Mouse (Mus musculus): ENCODE results near the gene Gm21962. TPM values are rescaled to one million over a fixed set of nuclear protein-coding genes. Genes with fewer than 3 reads are reported as not detected.
"Not testable (repeated sequence)": the region's sequence is repeated elsewhere in the genome, so short reads cannot be mapped to it uniquely, and the experiment has no call there.

Gene Gm21962
- polyA plus RNA-seq (2015; fragmentation: Nextera tagmentation; extraction: Ambion mirVana) = not detected in 2 replicates

GRCm38 (mm10) chr3:137671224-137671623 is at the start of gene Gm21962:
Gene Gm21962 (plus strand): TSS chr3:137671524.
- not testable (repeated sequence) for H3K9me3 ChIP-seq; H3K27me3 ChIP-seq; H3K27ac ChIP-seq; H3K4me3 ChIP-seq; H3K4me1 ChIP-seq; H3K9ac ChIP-seq; ATAC-seq (ENCODE audit: low FRiP score, low read depth); H3K4me2 ChIP-seq (replicated peaks); H3K36me3 ChIP-seq
- WGBS = no CpG with 5 or more reads among the region's 3 CpGs

DNA sequence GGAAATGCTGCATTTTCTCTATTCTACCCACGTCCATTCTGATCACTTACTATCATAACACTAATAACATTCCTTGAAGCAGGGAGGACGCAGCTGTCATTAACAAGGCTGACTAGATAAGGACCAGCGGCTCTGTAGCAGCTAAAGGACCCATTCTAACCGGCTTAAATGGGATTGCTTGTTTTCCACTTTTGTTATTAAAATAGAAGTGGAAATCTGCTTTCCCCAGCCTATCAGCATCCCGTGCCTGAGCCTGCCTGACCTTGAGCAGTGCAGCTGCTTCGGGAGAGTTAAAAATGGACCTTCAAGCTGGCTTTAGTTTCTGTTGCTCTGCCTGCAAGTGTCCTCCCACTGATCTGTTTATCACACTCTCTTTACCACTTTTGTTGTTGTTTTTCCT is 49.2 kb upstream of the Gm21962 start:
- Histone ChIP-seq H3K4me2 (replicated peaks) (no peak overlapping the region), H3K27me3 (peaks cover 24% of the 10 kb centered on the region), H3K36me3 (no peaks in the 10 kb centered on the region), H3K4me1 (peaks cover 11% of the 10 kb centered on the region), H3K9me3 (no peaks in the 10 kb centered on the region), H3K9ac (no peak overlapping the region), H3K27ac (no peak overlapping the region), H3K4me3 (no peak overlapping the region)
- 63% methylated on average over 6 of the region's 6 CpGs for WGBS
- no peak for ATAC-seq (ENCODE audit: low FRiP score, low read depth)

- H3K36me3 ChIP-seq = no peaks in the 10 kb centered on the region
- no peaks in the 10 kb centered on the region for H3K9me3 ChIP-seq
- peaks cover 24% of the 10 kb centered on the region for H3K27me3 ChIP-seq
- H3K9ac ChIP-seq = peak overlapping the region; percentile 67
- no peak for ATAC-seq (ENCODE audit: low FRiP score, low read depth)
- H3K4me3 ChIP-seq = peak overlapping the region; percentile 57
- no peak overlapping the region for H3K27ac ChIP-seq
- peaks cover 11% of the 10 kb centered on the region for H3K4me1 ChIP-seq
- peak overlapping the region; percentile 93 for H3K4me2 ChIP-seq (replicated peaks)
- WGBS = 33% methylated on average over 14 of the region's 14 CpGs
Measured at GRCm38 (mm10) chr3:137622895-137623580, 48.3 kb upstream of the Gm21962 start.

DNA sequence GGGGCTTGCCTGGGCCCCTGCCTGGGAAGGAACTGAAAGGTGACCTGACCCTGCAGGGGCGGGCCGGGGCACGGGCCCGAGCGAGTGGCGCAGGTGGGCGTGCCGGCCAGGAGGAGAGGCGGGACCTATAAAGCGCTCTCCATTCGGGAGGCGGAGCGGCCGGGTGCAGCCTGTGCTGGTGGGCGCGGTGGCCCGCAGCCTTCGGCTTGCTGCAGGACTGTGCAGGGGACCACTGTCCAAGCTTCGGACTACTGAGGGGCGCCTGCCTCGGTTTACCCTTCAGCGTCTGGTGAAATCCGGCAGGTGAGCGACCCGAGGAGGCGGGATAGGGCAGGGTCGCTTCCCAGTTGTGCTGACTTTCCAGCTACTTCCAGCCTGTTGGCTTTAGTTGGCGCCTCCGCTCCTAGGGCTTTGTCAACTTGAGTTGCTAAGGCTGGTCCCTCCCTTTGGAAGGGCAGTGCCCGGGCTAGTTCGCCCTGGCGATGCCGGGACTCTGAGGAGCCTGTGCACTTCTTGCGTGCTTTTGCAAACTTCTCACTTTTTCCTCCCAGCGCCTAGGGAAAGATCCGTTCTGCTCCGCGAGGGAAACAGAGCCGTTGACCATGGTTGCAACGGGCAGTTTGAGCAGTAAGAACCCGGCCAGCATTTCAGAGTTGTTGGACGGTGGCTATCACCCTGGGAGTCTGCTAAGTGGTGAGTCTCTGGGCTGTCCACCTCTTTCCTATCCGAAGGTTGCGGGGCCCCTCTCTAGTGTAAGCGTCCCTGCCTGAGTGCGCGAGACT is 47.6 kb upstream of the Gm21962 start:
- Histone ChIP-seq H3K4me1 (peaks cover 11% of the 10 kb centered on the region), H3K9ac (peak overlapping the region; percentile 67), H3K9me3 (no peaks in the 10 kb centered on the region), H3K4me2 (replicated peaks) (peak overlapping the region; percentile 93), H3K4me3 (peak overlapping the region; percentile 57), H3K27me3 (peaks cover 24% of the 10 kb centered on the region), H3K27ac (no peak overlapping the region), H3K36me3 (no peaks in the 10 kb centered on the region)
- ATAC-seq (ENCODE audit: low FRiP score, low read depth) = peak; percentile 94
- under 1% methylated on average over 45 of the region's 47 CpGs for WGBS

DNA sequence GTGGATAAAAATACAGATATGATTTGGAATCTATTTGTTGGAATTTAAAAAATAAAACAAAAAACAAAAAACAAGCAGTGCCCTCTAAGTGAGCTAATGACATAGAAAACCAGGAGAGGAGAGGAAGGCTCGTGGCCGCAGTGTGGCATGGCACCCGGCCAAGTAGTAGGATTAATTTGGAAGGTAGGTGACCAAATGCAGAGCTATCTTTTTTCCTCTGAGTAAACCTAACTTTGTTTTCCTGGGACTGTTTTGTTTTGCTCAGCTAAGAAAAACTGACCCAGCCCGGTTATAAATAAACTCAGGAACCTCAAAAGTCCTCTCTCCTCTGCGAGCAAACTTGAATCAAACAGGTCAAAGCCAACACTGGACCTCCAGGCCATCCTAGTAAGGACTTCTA is 46.3 kb upstream of the Gm21962 start:
- Histone ChIP-seq H3K9me3 (no peaks in the 10 kb centered on the region), H3K4me2 (replicated peaks) (peak overlapping the region; percentile 23; the same call in 1 of the 2 replicates), H3K27me3 (peaks cover 24% of the 10 kb centered on the region), H3K4me1 (peaks cover 11% of the 10 kb centered on the region), H3K4me3 (no peak overlapping the region), H3K9ac (no peak overlapping the region), H3K36me3 (no peaks in the 10 kb centered on the region), H3K27ac (no peak overlapping the region)
- ATAC-seq (ENCODE audit: low FRiP score, low read depth) = no peak
- WGBS = 63% methylated on average over 5 of the region's 5 CpGs

DNA sequence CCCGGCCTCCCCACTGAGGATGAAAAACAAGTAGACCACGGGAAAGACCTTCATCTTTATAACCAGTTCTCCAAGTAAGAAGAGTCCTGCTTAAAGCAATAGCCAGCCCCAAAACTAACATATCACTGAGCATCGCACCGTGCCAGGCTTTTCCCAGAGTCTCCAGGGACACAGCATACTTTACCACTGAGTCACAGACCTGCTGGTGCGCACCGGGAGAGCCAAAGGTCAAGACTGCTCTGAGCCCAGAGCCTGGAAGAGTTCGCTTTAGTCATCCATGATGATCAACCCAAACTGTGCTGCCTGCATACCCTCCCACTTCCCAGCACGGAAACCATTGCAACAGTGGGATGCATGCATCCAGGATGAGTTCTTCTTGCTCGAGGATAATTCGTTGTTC is 37.6 kb upstream of the Gm21962 start:
- ATAC-seq (ENCODE audit: low FRiP score, low read depth) = no peak
- no peaks in the 10 kb centered on the region for H3K9me3 ChIP-seq
- WGBS = 86% methylated on average over 10 of the region's 10 CpGs

GRCm38 (mm10) chr3:137636571-137636970 is 34.8 kb upstream of the Gm21962 start:
- Histone ChIP-seq H3K9ac (no peak overlapping the region), H3K4me1 (no peaks in the 10 kb centered on the region), H3K4me3 (no peak overlapping the region), H3K36me3 (no peaks in the 10 kb centered on the region), H3K27me3 (no peaks in the 10 kb centered on the region), H3K4me2 (replicated peaks) (no peak overlapping the region), H3K27ac (no peak overlapping the region), H3K9me3 (no peaks in the 10 kb centered on the region)
- WGBS = 91% methylated on average over 4 of the region's 4 CpGs
- ATAC-seq (ENCODE audit: low FRiP score, low read depth) = no peak

More for the DNA sequence above, 37.6 kb upstream of the Gm21962 start:
- H3K4me1 ChIP-seq = no peaks in the 10 kb centered on the region
- no peak overlapping the region for H3K4me2 ChIP-seq (replicated peaks)
- H3K36me3 ChIP-seq = no peaks in the 10 kb centered on the region
- no peak overlapping the region for H3K27ac ChIP-seq
- no peak overlapping the region for H3K4me3 ChIP-seq
- H3K27me3 ChIP-seq = no peaks in the 10 kb centered on the region
- H3K9ac ChIP-seq = no peak overlapping the region

DNA sequence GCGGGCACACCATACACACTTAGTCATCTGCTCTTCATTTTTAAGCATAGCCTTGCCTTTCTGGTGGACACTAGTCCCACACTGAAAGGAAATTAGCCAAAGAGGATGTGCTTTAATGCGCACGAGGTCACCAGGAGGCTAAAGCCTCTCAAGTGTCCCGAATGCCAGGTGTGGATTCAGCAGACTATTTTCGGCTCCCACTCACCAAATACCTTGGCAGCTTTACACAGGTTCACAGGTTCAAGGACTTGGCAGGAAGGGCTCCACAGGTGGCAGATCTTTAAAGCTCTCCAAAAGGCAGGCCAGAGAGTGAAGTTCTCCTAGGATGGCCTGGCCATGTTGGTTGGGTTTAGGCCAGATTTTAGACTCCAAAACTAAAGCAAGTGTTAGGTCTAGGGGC is 30.1 kb upstream of the Gm21962 start:
- Histone ChIP-seq H3K9ac (no peak overlapping the region), H3K27me3 (no peaks in the 10 kb centered on the region), H3K4me2 (replicated peaks) (no peak overlapping the region), H3K4me3 (no peak overlapping the region), H3K27ac (no peak overlapping the region), H3K9me3 (no peaks in the 10 kb centered on the region), H3K36me3 (no peaks in the 10 kb centered on the region), H3K4me1 (0 out of 2 replicates have a peak, but pooled peaks cover 20% of the 10 kb centered on the region)
- ATAC-seq (ENCODE audit: low FRiP score, low read depth) = no peak
- WGBS = 70% methylated on average over 5 of the region's 5 CpGs

GRCm38 (mm10) chr3:137642137-137642536 is 29.2 kb upstream of the Gm21962 start:
- Histone ChIP-seq H3K27ac (no peak overlapping the region), H3K4me1 (0 out of 2 replicates have a peak, but pooled peaks cover 20% of the 10 kb centered on the region), H3K4me2 (replicated peaks) (no peak overlapping the region), H3K4me3 (no peak overlapping the region), H3K9ac (no peak overlapping the region), H3K27me3 (no peaks in the 10 kb centered on the region), H3K9me3 (no peaks in the 10 kb centered on the region), H3K36me3 (no peaks in the 10 kb centered on the region)
- WGBS = 22% methylated on average over 8 of the region's 8 CpGs
- no peak for ATAC-seq (ENCODE audit: low FRiP score, low read depth)

DNA sequence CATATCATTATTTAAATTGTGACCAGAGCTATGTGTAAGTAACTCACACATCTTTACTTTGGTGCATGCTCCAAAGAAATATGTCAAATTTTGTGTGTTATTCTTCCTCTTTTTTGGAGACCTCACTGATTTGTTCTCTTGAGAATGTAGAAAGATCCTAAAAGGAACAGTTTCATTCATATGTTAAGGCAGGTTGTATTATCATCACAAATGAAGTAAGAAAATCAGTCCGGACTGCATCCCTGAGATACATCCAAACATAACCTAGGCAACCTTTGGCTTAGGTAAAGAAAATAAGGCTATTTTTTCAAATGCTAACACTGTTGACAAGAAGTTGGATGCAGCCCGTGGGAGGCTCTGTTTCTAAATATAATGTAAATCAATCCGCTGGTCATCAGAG is 28.8 kb upstream of the Gm21962 start:
- Histone ChIP-seq H3K4me3 (no peak overlapping the region), H3K9ac (no peak overlapping the region), H3K27me3 (no peaks in the 10 kb centered on the region), H3K4me2 (replicated peaks) (no peak overlapping the region), H3K27ac (no peak overlapping the region), H3K4me1 (0 out of 2 replicates have a peak, but pooled peaks cover 21% of the 10 kb centered on the region), H3K9me3 (no peaks in the 10 kb centered on the region), H3K36me3 (no peaks in the 10 kb centered on the region)
- ATAC-seq (ENCODE audit: low FRiP score, low read depth) = no peak
- 76% methylated on average over 3 of the region's 3 CpGs for WGBS

- Histone ChIP-seq H3K9ac (no peak overlapping the region), H3K27me3 (no peaks in the 10 kb centered on the region), H3K9me3 (no peaks in the 10 kb centered on the region), H3K36me3 (no peaks in the 10 kb centered on the region), H3K4me2 (replicated peaks) (no peak overlapping the region), H3K4me3 (no peak overlapping the region), H3K27ac (no peak overlapping the region), H3K4me1 (peaks cover 26% of the 10 kb centered on the region; the same call in 1 of the 2 replicates)
- no peak for ATAC-seq (ENCODE audit: low FRiP score, low read depth)
- 89% methylated on average over 3 of the region's 3 CpGs for WGBS
Measured at GRCm38 (mm10) chr3:137644081-137644480, 27.2 kb upstream of the Gm21962 start.

DNA sequence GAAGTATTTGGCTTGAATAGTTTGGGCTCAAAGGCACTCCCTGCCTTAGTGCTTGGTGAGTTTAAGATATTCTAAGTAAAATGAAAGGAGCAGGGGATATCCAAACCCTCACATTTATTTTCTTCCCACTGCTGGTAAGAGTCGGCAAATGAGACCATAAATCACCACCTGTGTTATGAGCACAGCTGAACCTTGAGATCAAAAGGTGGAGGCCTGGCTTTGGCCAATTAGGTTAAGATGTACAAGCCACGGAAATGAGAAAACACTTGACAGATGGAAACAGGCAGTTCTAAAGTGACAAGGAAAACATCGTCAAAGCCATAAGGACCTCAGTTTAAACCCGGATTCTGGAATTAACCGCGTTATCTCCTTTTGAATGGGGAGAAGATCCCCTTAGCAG is 26.4 kb upstream of the Gm21962 start:
- 7% methylated on average over 6 of the region's 6 CpGs for WGBS
- no peaks in the 10 kb centered on the region for H3K36me3 ChIP-seq
- ATAC-seq (ENCODE audit: low FRiP score, low read depth) = no peak
- H3K4me1 ChIP-seq = peaks cover 26% of the 10 kb centered on the region; the same call in 1 of the 2 replicates
- no peaks in the 10 kb centered on the region for H3K9me3 ChIP-seq
- H3K4me3 ChIP-seq = no peak overlapping the region
- H3K27ac ChIP-seq = no peak overlapping the region
- no peaks in the 10 kb centered on the region for H3K27me3 ChIP-seq
- H3K4me2 ChIP-seq (replicated peaks) = no peak overlapping the region
- H3K9ac ChIP-seq = no peak overlapping the region

Data from limb, embryonic 13.5 days (tissue).